Comparison of ENCODE assay signal across 8 mouse cellular contexts in genomic region chr14:21052112-21052780, GRCm38 (mm10). TPM values are rescaled to one million over a fixed set of nuclear protein-coding genes. Genes with fewer than 3 reads are reported as not detected.
DNase-seq lines count a peak whose midpoint lies in the region; ATAC-seq lines count a peak whose summit lies in the region.

TSS of gene Ap3m1 (minus strand) at chr14:21052508.
TSS of gene Adk (plus strand) at chr14:21052574.

- ATAC-seq in CD4-positive, CD25-positive, alpha-beta regulatory T cell, adult 4 months, result peak; percentile 89
- peak; percentile 97 for ATAC-seq in heart, embryonic 14.5 days (ENCODE audit: insufficient number of reproducible peaks, insufficient read depth, low FRiP score, low read depth)
- ATAC-seq in liver, embryonic 13.5 days (ENCODE audit: low read depth), result peak; percentile 96
- peak; percentile 98 for ATAC-seq in stomach, embryonic 16.5 days (ENCODE audit: insufficient read depth, low FRiP score)

- H3K36me3 ChIP-seq in heart, embryonic 14.5 days (ENCODE audit: control insufficient read depth, insufficient read depth, low read length), result peaks cover 7% of the 10 kb centered on the region; the same call in 1 of the 2 replicates
- peaks cover 10% of the 10 kb centered on the region; the same call in 1 of the 2 replicates for H3K36me3 ChIP-seq in liver, embryonic 13.5 days
- no peaks in the 10 kb centered on the region for H3K36me3 ChIP-seq in stomach, embryonic 16.5 days (ENCODE audit: control insufficient read depth, insufficient read depth, low read length)

- peak within 1 kb of the TSS; percentile 88 for H3K9ac ChIP-seq in heart, embryonic 14.5 days (ENCODE audit: low read length)
- H3K9ac ChIP-seq in liver, embryonic 13.5 days, result peak within 1 kb of the TSS; percentile 90
- H3K9ac ChIP-seq in stomach, embryonic 16.5 days (ENCODE audit: low read length), result peak within 1 kb of the TSS; percentile 90

- H3K4me3 ChIP-seq in heart, embryonic 14.5 days (ENCODE audit: control insufficient read depth in 1 of 2, insufficient read depth in 1 of 2, low read depth in 1 of 2, low read length in 2 of 2), result peak within 1 kb of the TSS; percentile 74 to 90
- H3K4me3 ChIP-seq in liver, embryonic 13.5 days (replicated peaks), result peak within 1 kb of the TSS; percentile 87
- H3K4me3 ChIP-seq in stomach, embryonic 16.5 days (replicated peaks; ENCODE audit: low read length), result peak within 1 kb of the TSS; percentile 99

- H3K27me3 ChIP-seq in heart, embryonic 14.5 days (ENCODE audit: control insufficient read depth, insufficient read depth, low read length), result no peaks in the 10 kb centered on the region
- no peaks in the 10 kb centered on the region for H3K27me3 ChIP-seq in liver, embryonic 13.5 days
- no peaks in the 10 kb centered on the region for H3K27me3 ChIP-seq in stomach, embryonic 16.5 days (ENCODE audit: control insufficient read depth, insufficient read depth, low read length)

- H3K4me2 ChIP-seq in heart, embryonic 14.5 days (ENCODE audit: low read length), result peak within 1 kb of the TSS; percentile 76
- H3K4me2 ChIP-seq in liver, embryonic 13.5 days, result peak within 1 kb of the TSS; percentile 97
- H3K4me2 ChIP-seq in stomach, embryonic 16.5 days (ENCODE audit: low read depth, low read length), result peak within 1 kb of the TSS; percentile 98

- DNase-seq in c-Kit-negative CD71-positive TER-119-positive erythroid progenitor cells, embryonic 14.5 days (ENCODE audit: low read depth, low spot score), result peak; percentile 95
- DNase-seq in fibroblast of lung, adult 2 months (ENCODE audit: low read depth), result peak; percentile 92
- DNase-seq in kidney, postnatal 14 days, result peak; percentile 96
- DNase-seq in liver, embryonic 13.5 days, result peak; percentile 88
- DNase-seq in neural tube, embryonic 10.5 days (ENCODE audit: extremely low spot score, low spot score), result peak; percentile 96

- H3K27ac ChIP-seq in heart, embryonic 14.5 days (replicated peaks in 1 of 2; ENCODE audit: control insufficient read depth in 1 of 2, insufficient read depth in 1 of 2, low read depth in 2 of 2, low read length in 2 of 2), result peak within 1 kb of the TSS; percentile 94 to 96
- H3K27ac ChIP-seq in liver, embryonic 13.5 days, result peak within 1 kb of the TSS; percentile 87
- peak within 1 kb of the TSS; percentile 93 for H3K27ac ChIP-seq in stomach, embryonic 16.5 days (ENCODE audit: low read length)

- peaks cover 6% of the 10 kb centered on the region; the same call in 1 of the 2 replicates for H3K9me3 ChIP-seq in heart, embryonic 14.5 days (ENCODE audit: control insufficient read depth, low read length)
- H3K9me3 ChIP-seq in liver, embryonic 13.5 days (replicated peaks), result no peaks in the 10 kb centered on the region
- no peaks in the 10 kb centered on the region for H3K9me3 ChIP-seq in stomach, embryonic 16.5 days (replicated peaks; ENCODE audit: control insufficient read depth, low read length)

- H3K4me1 ChIP-seq in heart, embryonic 14.5 days (ENCODE audit: control insufficient read depth in 2 of 2, insufficient read depth in 2 of 2, low read length in 2 of 2), result peaks cover 0 to 29% of the 10 kb centered on the region in 2 experiments; a peak in 3 of 4 replicates
- H3K4me1 ChIP-seq in liver, embryonic 13.5 days (replicated peaks), result peaks cover 37% of the 10 kb centered on the region
- H3K4me1 ChIP-seq in stomach, embryonic 16.5 days (ENCODE audit: control insufficient read depth, insufficient read depth, low read length), result peaks cover 8% of the 10 kb centered on the region

- under 1% methylated on average over 48 of the region's 48 CpGs for WGBS in heart, embryonic 14.5 days
- under 1% methylated on average over 48 of the region's 48 CpGs for WGBS in liver, embryonic 13.5 days (ENCODE audit: insufficient replicate concordance)
- under 1% methylated on average over 48 of the region's 48 CpGs for WGBS in stomach, embryonic 16.5 days

RNA-seq across cellular contexts. Expression of gene Ap3m1, which starts in this region (rescaled TPM):
- polyA plus RNA-seq in CD4-positive, CD25-positive, alpha-beta regulatory T cell, adult 4 months (2017; shearing (Covaris generic)), result 10 to 100 TPM; 63.6 to 75.8 TPM
- 63.2 and 72.3 TPM in 2 replicates for polyA plus RNA-seq in heart, embryonic 14.5 days (2014; fragmentation: Nextera tagmentation; extraction: Ambion mirVana)
- 37.0 and 44.6 TPM in 2 replicates for polyA plus RNA-seq in liver, embryonic 13.5 days (2015; fragmentation: Nextera tagmentation; extraction: Ambion mirVana)
- 66.4 and 73.8 TPM in 2 replicates for polyA plus RNA-seq in stomach, embryonic 16.5 days (2015; fragmentation: Nextera tagmentation; extraction: Ambion mirVana)

RNA-seq across cellular contexts. Expression of gene Adk, which starts in this region (rescaled TPM):
- 100 to 1,000 TPM; 117 to 132 TPM for polyA plus RNA-seq in CD4-positive, CD25-positive, alpha-beta regulatory T cell, adult 4 months (2017; shearing (Covaris generic))
- 250 and 263 TPM in 2 replicates for polyA plus RNA-seq in heart, embryonic 14.5 days (2014; fragmentation: Nextera tagmentation; extraction: Ambion mirVana)
- polyA plus RNA-seq in liver, embryonic 13.5 days (2015; fragmentation: Nextera tagmentation; extraction: Ambion mirVana), result 181 and 214 TPM in 2 replicates
- polyA plus RNA-seq in stomach, embryonic 16.5 days (2015; fragmentation: Nextera tagmentation; extraction: Ambion mirVana), result 138 and 151 TPM in 2 replicates

Comparison
In these comparisons a context has a peak if more than half of its experiments do, and no peak if none do; other contexts are left out.
1. Peak in every context shown above with its lines: DNase-seq, ATAC-seq, H3K4me3 ChIP-seq and H3K27ac ChIP-seq.